Mouse (Mus musculus): ENCODE data around the gene Mrpl37. TPM values are rescaled to one million over a fixed set of nuclear protein-coding genes. Genes with fewer than 3 reads are reported as not detected.
A peak's percentile ranks its signal among the peaks of the same experiment; 100 is the strongest.

Gene Mrpl37
- polyA plus RNA-seq, 1 experiment from 2014 or later = 93.2 TPM

DNA sequence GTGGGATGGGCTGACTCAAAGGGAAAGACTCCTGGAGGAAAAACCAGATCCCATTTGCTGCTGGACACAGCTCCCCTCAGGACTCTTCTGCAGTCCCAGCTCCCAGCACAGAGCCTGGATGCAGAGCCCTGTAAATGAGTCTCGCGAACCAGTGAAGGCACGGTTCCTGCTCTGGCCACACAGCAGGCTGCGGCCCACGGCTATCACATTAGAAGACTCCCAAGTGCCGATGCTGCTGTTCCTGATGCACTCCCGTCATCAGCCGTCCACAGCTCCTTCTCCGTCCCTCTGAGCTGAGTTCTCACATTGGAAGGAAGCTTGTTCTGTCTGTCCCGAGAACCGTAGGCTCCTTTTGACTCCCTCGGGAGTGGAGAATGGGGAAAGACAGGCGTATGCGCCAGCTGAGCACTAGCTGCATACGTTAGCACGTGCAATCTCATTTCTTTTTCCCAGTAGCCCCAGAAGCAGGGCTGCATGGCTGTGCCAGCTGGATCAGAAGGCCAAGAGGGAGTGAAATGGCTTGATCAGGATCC, 30.2 kb upstream of the Mrpl37 start, which contains the start of gene Cdcp2:
Gene Cdcp2, plus strand, starts transcription at position 51 of the 533 bp plus-strand sequence.
- no peak within 1 kb of the TSS for H3K27ac ChIP-seq (ENCODE audit: low read length)
- H3K36me3 ChIP-seq (ENCODE audit: control insufficient read depth, insufficient read depth, low read length) = no peaks in the 10 kb centered on the region
- H3K27me3 ChIP-seq (ENCODE audit: control insufficient read depth, insufficient read depth, low read depth, low read length) = no peaks in the 10 kb centered on the region
- no peaks in the 10 kb centered on the region for H3K9me3 ChIP-seq (ENCODE audit: control insufficient read depth, low read length)
- no peak within 1 kb of the TSS for H3K4me2 ChIP-seq (ENCODE audit: low read depth, low read length)
- ATAC-seq (ENCODE audit: low read depth) = no peak
- H3K4me3 ChIP-seq (ENCODE audit: low read length) = no peak within 1 kb of the TSS
- 64% methylated on average over 16 of the region's 16 CpGs for WGBS
- no peak within 1 kb of the TSS for H3K9ac ChIP-seq (ENCODE audit: low read length)
- 0 out of 2 replicates have a peak, but pooled peaks cover 4% of the 10 kb centered on the region for H3K4me1 ChIP-seq (replicated peaks; ENCODE audit: control insufficient read depth, insufficient read depth, low read length)

DNA sequence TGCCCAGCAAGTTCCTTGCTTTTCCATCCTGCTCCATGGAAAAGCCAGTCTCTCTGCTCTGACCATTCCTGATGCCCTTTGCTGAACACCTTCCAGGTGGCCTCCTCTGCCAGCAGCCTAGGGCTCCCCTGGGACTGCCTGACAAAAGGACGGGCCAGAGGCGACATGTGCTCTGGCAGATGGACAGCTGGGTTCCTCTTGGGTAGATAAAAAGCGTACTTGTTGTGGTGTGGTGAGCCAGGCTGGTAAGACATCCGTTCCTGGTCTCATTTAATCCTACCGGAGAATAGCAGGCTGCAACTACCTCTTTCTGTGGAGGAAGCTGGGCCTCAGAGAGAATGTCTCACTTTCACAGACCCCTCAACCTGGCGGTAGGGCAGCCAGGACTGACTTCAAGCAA, 29.4 kb upstream of the Mrpl37 start:
- no peak for ATAC-seq (ENCODE audit: low read depth)
- Histone ChIP-seq H3K9ac (ENCODE audit: low read length) (no peak overlapping the region), H3K4me2 (ENCODE audit: low read depth, low read length) (no peak overlapping the region), H3K4me1 (replicated peaks; ENCODE audit: control insufficient read depth, insufficient read depth, low read length) (0 out of 2 replicates have a peak, but pooled peaks cover 4% of the 10 kb centered on the region), H3K4me3 (ENCODE audit: low read length) (no peak overlapping the region), H3K27ac (ENCODE audit: low read length) (no peak overlapping the region), H3K9me3 (ENCODE audit: control insufficient read depth, low read length) (no peaks in the 10 kb centered on the region), H3K27me3 (ENCODE audit: control insufficient read depth, insufficient read depth, low read depth, low read length) (no peaks in the 10 kb centered on the region), H3K36me3 (ENCODE audit: control insufficient read depth, insufficient read depth, low read length) (no peaks in the 10 kb centered on the region)
- 61% methylated on average over 6 of the region's 6 CpGs for WGBS

GRCm38 (mm10) chr4:107094484-107095187, 28.0 kb upstream of the Mrpl37 start:
- H3K27ac ChIP-seq (ENCODE audit: low read length) = no peak overlapping the region
- no peaks in the 10 kb centered on the region for H3K36me3 ChIP-seq (ENCODE audit: control insufficient read depth, insufficient read depth, low read length)
- no peak overlapping the region for H3K4me3 ChIP-seq (ENCODE audit: low read length)
- ATAC-seq (ENCODE audit: low read depth) = no peak
- H3K27me3 ChIP-seq (ENCODE audit: control insufficient read depth, insufficient read depth, low read depth, low read length) = no peaks in the 10 kb centered on the region
- no peaks in the 10 kb centered on the region for H3K9me3 ChIP-seq (ENCODE audit: control insufficient read depth, low read length)
- no peak overlapping the region for H3K9ac ChIP-seq (ENCODE audit: low read length)
- WGBS = 71% methylated on average over 16 of the region's 16 CpGs
- H3K4me1 ChIP-seq (replicated peaks; ENCODE audit: control insufficient read depth, insufficient read depth, low read length) = 0 out of 2 replicates have a peak, but pooled peaks cover 4% of the 10 kb centered on the region
- H3K4me2 ChIP-seq (ENCODE audit: low read depth, low read length) = no peak overlapping the region

DNA sequence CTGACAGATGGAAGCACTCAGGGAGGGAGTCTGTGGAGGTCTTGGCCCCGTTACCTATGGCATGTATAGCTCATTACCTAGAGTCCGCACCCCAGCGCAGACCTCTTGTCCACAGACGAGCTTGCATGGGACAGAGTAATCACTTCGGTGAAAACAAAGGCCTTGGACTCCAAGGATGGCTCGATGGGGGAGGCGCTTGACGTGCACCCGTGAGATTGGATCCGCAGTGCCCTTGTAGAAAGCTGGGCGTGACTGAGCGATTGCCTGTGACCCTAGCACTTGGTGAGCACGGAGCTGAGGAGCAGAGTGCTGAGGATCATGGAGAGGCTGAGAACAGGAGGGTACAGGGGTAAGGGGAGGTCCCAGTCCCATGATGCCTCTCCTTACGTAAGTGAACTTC, 25.0 kb upstream of the Mrpl37 start:
- no peak for ATAC-seq (ENCODE audit: low read depth)
- 74% methylated on average over 14 of the region's 14 CpGs for WGBS
- H3K36me3 ChIP-seq (ENCODE audit: control insufficient read depth, insufficient read depth, low read length) = no peaks in the 10 kb centered on the region

GRCm38 (mm10) chr4:107084858-107085257, 18.2 kb upstream of the Mrpl37 start:
- WGBS = 21% methylated on average over 6 of the region's 6 CpGs
- no peak overlapping the region for H3K4me2 ChIP-seq (ENCODE audit: low read depth, low read length)
- no peaks in the 10 kb centered on the region for H3K9me3 ChIP-seq (ENCODE audit: control insufficient read depth, low read length)
- H3K36me3 ChIP-seq (ENCODE audit: control insufficient read depth, insufficient read depth, low read length) = no peaks in the 10 kb centered on the region
- no peak overlapping the region for H3K27ac ChIP-seq (ENCODE audit: low read length)
- no peaks in the 10 kb centered on the region for H3K27me3 ChIP-seq (ENCODE audit: control insufficient read depth, insufficient read depth, low read depth, low read length)
- H3K4me3 ChIP-seq (ENCODE audit: low read length) = no peak overlapping the region
- ATAC-seq (ENCODE audit: low read depth) = peak; percentile 46; the same call in 1 of the 2 replicates
- peaks cover 5% of the 10 kb centered on the region for H3K4me1 ChIP-seq (replicated peaks; ENCODE audit: control insufficient read depth, insufficient read depth, low read length)
- no peak overlapping the region for H3K9ac ChIP-seq (ENCODE audit: low read length)

More for the DNA sequence above, 25.0 kb upstream of the Mrpl37 start:
- Histone ChIP-seq H3K27ac (ENCODE audit: low read length) (no peak overlapping the region), H3K4me2 (ENCODE audit: low read depth, low read length) (no peak overlapping the region), H3K4me1 (replicated peaks; ENCODE audit: control insufficient read depth, insufficient read depth, low read length) (no peaks in the 10 kb centered on the region), H3K4me3 (ENCODE audit: low read length) (no peak overlapping the region), H3K9ac (ENCODE audit: low read length) (no peak overlapping the region), H3K9me3 (ENCODE audit: control insufficient read depth, low read length) (no peaks in the 10 kb centered on the region), H3K27me3 (ENCODE audit: control insufficient read depth, insufficient read depth, low read depth, low read length) (no peaks in the 10 kb centered on the region)

DNA sequence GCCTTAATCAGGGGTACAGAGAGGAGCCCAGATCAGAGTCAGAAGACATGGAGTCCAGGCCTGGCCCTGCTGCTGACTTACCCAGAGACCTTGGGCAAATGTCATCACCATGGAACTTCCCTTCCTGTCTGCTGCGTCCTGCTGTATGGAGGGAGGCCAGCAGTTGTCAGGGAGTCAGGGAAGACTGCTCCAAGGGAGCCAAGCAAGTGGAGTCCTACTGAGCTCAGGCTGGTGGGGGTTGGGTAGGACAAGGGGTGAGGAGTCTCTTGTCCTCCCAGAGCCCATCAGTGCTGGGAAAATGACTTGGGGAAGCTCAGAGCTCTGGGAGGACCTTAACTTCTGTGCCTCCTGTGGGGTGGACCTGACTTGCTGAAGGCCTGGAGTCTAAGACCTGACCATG, 17.7 kb upstream of the Mrpl37 start:
- no peak for ATAC-seq (ENCODE audit: low read depth)
- no peak overlapping the region for H3K4me3 ChIP-seq (ENCODE audit: low read length)
- H3K4me1 ChIP-seq (replicated peaks; ENCODE audit: control insufficient read depth, insufficient read depth, low read length) = peaks cover 5% of the 10 kb centered on the region
- H3K9ac ChIP-seq (ENCODE audit: low read length) = no peak overlapping the region
- no peak overlapping the region for H3K4me2 ChIP-seq (ENCODE audit: low read depth, low read length)
- H3K9me3 ChIP-seq (ENCODE audit: control insufficient read depth, low read length) = no peaks in the 10 kb centered on the region
- H3K36me3 ChIP-seq (ENCODE audit: control insufficient read depth, insufficient read depth, low read length) = no peaks in the 10 kb centered on the region
- no peak overlapping the region for H3K27ac ChIP-seq (ENCODE audit: low read length)
- H3K27me3 ChIP-seq (ENCODE audit: control insufficient read depth, insufficient read depth, low read depth, low read length) = no peaks in the 10 kb centered on the region
- WGBS = 27% methylated on average over 1 of the region's 1 CpGs

DNA sequence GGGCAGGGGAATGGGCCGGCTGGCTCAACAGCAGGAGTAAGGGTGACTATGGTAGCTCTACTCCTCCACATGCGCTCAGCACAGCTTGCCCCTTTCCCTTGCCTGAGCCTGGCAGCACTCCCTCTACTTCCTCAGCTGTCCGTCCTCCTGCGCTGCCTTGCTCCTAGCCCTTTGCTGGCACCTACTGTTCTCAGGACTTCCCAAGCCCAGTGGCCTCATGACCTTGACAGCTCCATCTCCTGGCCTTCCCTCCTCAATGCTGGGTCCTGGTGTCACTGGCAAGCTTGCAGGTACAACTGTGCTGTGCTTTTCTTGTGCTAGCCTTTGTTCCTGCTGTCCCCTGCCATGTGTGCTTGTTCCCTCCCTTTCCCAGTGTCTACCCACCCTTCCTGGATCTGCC, 16.5 kb upstream of the Mrpl37 start:
- no peak overlapping the region for H3K9ac ChIP-seq (ENCODE audit: low read length)
- no peaks in the 10 kb centered on the region for H3K27me3 ChIP-seq (ENCODE audit: control insufficient read depth, insufficient read depth, low read depth, low read length)
- peaks cover 5% of the 10 kb centered on the region for H3K4me1 ChIP-seq (replicated peaks; ENCODE audit: control insufficient read depth, insufficient read depth, low read length)
- no peak overlapping the region for H3K27ac ChIP-seq (ENCODE audit: low read length)
- no peak overlapping the region for H3K4me3 ChIP-seq (ENCODE audit: low read length)
- ATAC-seq (ENCODE audit: low read depth) = no peak
- 74% methylated on average over 4 of the region's 4 CpGs for WGBS
- no peak overlapping the region for H3K4me2 ChIP-seq (ENCODE audit: low read depth, low read length)
- no peaks in the 10 kb centered on the region for H3K9me3 ChIP-seq (ENCODE audit: control insufficient read depth, low read length)
- H3K36me3 ChIP-seq (ENCODE audit: control insufficient read depth, insufficient read depth, low read length) = no peaks in the 10 kb centered on the region

DNA sequence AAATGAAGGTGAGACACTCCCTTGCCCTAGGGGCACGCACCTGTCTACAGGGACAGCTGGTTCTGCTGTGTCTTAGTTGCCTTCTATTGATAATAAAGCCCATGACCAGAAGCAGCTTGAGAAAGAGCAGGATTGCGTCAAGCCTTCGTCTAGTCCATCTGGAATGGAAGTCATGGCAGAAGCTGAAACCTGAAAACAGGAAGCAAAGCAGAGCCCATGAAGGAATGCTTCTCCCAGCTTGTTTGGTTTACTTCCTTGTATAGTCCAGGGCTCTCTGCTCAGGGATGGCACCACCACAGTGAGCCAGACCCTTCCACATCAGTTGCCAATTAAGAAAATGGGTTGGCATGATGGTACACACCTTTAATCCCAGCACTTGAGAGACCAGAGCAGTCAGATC, 15.5 kb upstream of the Mrpl37 start:
- Histone ChIP-seq H3K4me1 (replicated peaks; ENCODE audit: control insufficient read depth, insufficient read depth, low read length) (peaks cover 5% of the 10 kb centered on the region), H3K27ac (ENCODE audit: low read length) (no peak overlapping the region)

DNA sequence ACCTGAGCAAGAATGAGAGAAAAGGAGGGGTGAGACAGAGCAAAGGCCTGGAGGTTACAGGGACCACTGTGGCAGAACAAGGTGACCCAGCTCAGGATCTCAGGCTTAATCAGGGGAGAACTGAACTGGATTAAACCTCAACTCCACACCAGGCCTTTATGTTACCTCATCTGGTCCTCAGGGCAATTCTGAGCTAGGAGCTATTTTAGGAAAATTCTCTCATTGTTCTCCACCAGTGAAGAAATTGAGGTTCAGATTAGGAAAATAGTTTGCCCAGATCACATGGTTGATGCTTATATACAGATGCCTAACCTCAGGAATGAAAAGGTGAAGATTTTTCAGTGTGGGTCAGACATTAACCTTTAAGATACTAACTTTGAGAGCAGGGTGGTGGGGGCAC, 13.0 kb upstream of the Mrpl37 start:
- Histone ChIP-seq H3K36me3 (ENCODE audit: control insufficient read depth, insufficient read depth, low read length) (no peaks in the 10 kb centered on the region), H3K9ac (ENCODE audit: low read length) (no peak overlapping the region), H3K9me3 (ENCODE audit: control insufficient read depth, low read length) (no peaks in the 10 kb centered on the region), H3K4me1 (replicated peaks; ENCODE audit: control insufficient read depth, insufficient read depth, low read length) (peaks cover 4% of the 10 kb centered on the region), H3K27me3 (ENCODE audit: control insufficient read depth, insufficient read depth, low read depth, low read length) (no peaks in the 10 kb centered on the region), H3K27ac (ENCODE audit: low read length) (no peak overlapping the region), H3K4me2 (ENCODE audit: low read depth, low read length) (no peak overlapping the region), H3K4me3 (ENCODE audit: low read length) (no peak overlapping the region)
- ATAC-seq (ENCODE audit: low read depth) = no peak

More for the DNA sequence above, 15.5 kb upstream of the Mrpl37 start:
- Histone ChIP-seq H3K27me3 (ENCODE audit: control insufficient read depth, insufficient read depth, low read depth, low read length) (no peaks in the 10 kb centered on the region), H3K36me3 (ENCODE audit: control insufficient read depth, insufficient read depth, low read length) (no peaks in the 10 kb centered on the region), H3K9me3 (ENCODE audit: control insufficient read depth, low read length) (no peaks in the 10 kb centered on the region), H3K9ac (ENCODE audit: low read length) (no peak overlapping the region), H3K4me3 (ENCODE audit: low read length) (no peak overlapping the region), H3K4me2 (ENCODE audit: low read depth, low read length) (no peak overlapping the region)
- WGBS = 88% methylated on average over 3 of the region's 3 CpGs
- no peak for ATAC-seq (ENCODE audit: low read depth)

Measured in lung, embryonic 16.5 days (tissue).